Mouse (Mus musculus) layer of hippocampus, adult 8-10 months (tissue): ENCODE measurements around the gene Ldlrap1. TPM values are rescaled to one million over a fixed set of nuclear protein-coding genes. Genes with fewer than 3 reads are reported as not detected.

Source experiments
- DNase-seq, 2 experiments: peaks; one replicate each; pipeline ENCODE4 v3.0.0; 2022; ENCODE audit warnings: low spot score in 2 of 2
- total RNA-seq, 4 experiments: library from RNA; stranded (reverse); gene quantifications; 2 replicates each; pipeline ENCODE4 v1.2.4; 2022

Gene Ldlrap1
- total RNA-seq, 4 experiments from 2014 or later = 1.9 to 4.8 (median 3.0) TPM

- no peak for DNase-seq
Measured at GRCm38 (mm10) chr4:134720371-134720770, 47.5 kb downstream of the Ldlrap1 start.

DNA sequence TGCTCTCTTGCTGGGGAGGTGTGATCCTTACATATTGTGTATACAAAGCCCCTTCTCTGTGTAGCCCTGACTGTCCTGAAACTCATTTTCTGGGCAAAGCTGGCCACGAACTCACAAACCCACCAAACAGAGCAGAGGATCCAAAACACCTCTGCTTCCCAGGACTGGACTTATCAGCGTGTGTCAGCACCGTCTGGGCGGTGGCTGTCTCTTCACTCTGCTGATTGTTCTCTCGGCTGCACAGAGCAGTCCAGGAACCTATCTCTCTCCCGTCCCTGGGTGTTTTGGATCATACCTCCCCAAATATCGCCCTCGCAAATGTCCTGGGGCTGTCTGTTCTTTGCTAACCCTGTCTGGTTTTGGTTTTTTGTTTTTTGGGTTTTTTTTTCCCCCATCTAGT lies 48.3 kb downstream of the Ldlrap1 start:
- DNase-seq = no peak

DNA sequence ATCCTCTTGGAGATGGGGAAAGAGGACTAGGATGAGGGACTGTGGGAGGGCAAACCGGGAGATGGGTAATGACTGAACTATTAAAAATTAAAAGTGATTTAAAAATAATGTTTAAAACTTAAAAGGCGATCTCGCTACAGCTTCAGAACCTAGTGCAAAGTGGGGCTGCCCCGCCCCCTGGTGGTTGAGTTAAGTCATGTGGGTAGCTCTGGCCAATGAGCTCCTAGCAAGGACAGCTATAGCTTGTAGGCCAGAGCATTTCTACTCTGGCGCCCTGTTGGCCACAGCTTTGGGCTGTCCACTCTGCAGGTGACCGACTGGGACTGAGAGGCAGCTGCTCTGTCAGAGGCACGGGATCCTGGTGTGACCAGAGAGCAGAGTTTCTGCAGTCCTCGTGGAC lies 53.9 kb downstream of the Ldlrap1 start:
- DNase-seq = peak; percentile 52 to 81

GRCm38 (mm10) chr4:134705311-134705710 lies 62.5 kb downstream of the Ldlrap1 start:
- DNase-seq = no peak

GRCm38 (mm10) chr4:134704590-134704989 lies 63.2 kb downstream of the Ldlrap1 start:
- no peak for DNase-seq

GRCm38 (mm10) chr4:134703835-134704546 lies 63.8 kb downstream of the Ldlrap1 start, which contains the start of gene Man1c1:
Gene Man1c1 (minus strand): TSS chr4:134704290.
- DNase-seq = peak; percentile 97 to 99

DNA sequence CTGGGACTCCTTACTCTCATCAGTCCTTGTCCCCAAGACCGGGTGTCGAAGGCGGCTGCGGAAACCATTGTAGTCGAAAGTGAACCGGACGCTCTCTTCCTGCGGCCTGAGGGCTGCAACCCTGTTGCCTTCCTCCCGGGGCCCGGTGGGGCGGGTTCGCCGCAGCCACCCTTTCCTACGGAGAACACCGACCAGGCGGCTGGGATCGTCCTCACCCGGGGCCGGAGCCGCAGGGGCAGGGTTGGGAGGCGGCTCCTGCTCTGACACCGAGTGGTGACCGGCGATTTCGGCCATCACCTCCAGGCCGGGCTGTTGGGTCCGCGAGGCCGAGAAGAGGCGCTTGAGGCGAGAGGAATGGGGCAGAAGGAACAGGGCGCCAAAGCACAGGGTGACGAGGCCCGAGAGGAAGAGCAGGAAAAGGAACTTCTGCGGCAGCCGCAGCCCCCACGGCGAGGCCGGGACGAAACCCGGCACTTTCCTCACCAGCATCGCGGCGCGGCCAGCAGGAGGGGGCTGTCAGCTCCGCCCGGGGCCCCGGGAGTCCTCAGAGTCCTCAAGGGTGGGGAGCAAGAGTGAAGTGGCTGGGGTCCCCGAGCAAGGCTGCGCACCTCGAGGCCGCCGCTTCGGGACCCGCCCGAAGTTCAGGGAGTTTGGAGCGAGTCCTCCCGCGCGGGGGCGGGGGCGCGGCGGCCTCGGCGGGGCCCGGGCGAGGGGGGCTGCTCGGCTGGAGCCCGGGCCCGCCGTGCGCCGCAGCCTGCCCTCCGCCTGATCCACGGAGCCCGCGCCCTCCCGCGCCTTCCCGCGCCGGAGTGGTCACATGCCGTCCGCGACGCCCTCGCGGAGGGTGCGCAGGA lies 64.6 kb downstream of the Ldlrap1 start:
- no peak for DNase-seq

GRCm38 (mm10) chr4:134701934-134702333 lies 65.9 kb downstream of the Ldlrap1 start:
- DNase-seq = peak; percentile 48 to 67

DNA sequence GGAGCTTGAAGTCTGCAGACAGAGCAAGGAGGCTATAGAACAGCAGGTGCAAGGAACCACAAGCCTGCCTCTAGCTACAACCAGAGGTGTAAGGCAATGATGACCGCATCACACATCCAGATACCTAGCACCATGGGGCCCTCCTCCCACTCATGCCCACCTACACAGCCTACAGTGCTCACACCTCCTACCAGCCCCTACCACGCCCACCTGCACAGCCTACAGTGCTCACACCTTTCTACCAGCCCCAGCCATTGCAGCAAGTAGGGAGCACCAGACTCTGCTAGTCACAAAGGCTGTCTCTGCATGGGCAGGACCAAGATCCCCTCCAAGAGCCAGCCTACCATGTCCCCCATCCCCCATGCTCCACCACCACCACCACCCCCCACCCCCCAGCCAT lies 66.9 kb downstream of the Ldlrap1 start:
- DNase-seq = no peak

- no peak for DNase-seq
Measured at GRCm38 (mm10) chr4:134693202-134693940, 74.5 kb downstream of the Ldlrap1 start.

DNA sequence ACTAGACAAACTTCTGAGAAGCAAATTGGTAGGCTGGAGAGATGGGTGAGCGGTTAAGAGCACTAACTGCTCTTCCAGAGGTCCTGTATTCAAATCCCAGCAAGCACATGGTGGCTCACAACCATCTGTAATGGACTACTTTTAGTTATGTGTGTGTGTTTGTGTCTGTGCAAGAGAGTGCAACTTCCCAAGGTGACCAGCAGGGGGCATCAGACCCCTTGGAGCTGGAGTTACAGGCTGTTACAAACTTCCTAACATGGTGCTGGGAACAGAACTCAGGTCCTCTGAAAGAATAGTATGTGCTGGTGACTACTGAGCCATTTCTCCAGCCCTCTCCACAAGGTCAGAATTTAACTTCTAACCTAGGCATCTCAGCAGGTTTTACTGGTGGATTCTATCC lies 75.4 kb downstream of the Ldlrap1 start:
- no peak for DNase-seq

Other genes with a start within 250 kb of the Ldlrap1 start
- gene Mtfr1l, start 232.6 kb downstream of the Ldlrap1 start, total RNA-seq = 10 to 100 TPM; 65.9 to 74.2 (median 67.9) TPM
- 10 to 100 TPM; 18.4 to 22.8 (median 21.2) TPM for gene Selenon, start 215.9 kb downstream of the Ldlrap1 start, total RNA-seq
- gene Man1c1, start 63.7 kb downstream of the Ldlrap1 start, total RNA-seq = 10 to 100 TPM; 24.6 to 31.4 (median 28.1) TPM
- gene Maco1, start 85.3 kb upstream of the Ldlrap1 start, total RNA-seq = 10 to 100 TPM; 44.4 to 47.8 (median 46.7) TPM
- gene Rhd, start 96.5 kb upstream of the Ldlrap1 start, total RNA-seq = not detected
- 100 to 1,000 TPM; 113 to 123 (median 116) TPM for gene Tmem50a, start 147.0 kb upstream of the Ldlrap1 start, total RNA-seq
- 100 to 1,000 TPM; 246 to 317 (median 274) TPM for gene Rsrp1, start 155.6 kb upstream of the Ldlrap1 start, total RNA-seq
- gene Syf2, start 162.9 kb upstream of the Ldlrap1 start, total RNA-seq = 10 to 100 TPM; 45.5 to 65.0 (median 51.9) TPM